Mouse (Mus musculus): ENCODE results near the gene Prpf6.

The Prpf6 gene

DNA sequence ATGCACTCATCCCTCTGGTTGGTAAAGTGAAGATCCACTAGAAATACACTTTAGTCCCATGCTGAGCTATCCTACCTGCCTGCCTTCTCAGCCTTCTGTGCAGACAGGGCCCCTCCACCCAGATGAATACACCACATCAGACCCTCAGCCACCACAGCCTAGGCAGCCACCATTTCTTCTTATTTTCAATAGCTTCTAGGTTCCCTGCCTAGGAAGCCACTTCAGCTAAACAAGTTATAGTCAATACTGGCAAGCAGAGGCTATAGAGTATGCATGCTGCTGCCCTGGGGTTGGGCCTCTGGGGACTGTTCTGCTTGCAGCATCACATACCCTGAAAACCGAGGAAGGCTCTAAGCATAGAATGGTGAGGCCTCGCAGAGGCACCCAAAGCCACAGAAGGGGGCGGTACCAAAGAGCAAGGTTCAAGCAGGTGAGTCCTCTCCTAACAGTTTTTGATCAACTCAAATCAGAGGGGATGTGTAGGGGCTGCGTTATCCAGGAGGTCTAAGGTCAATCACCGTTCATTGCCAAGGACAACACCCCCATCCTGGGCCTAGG is at the start of gene Prpf6:
Gene Prpf6 (plus strand): TSS at position 341 of the 558 bp plus-strand sequence.
- DNase-seq (ENCODE audit: extremely low read depth, insufficient read length, low spot score): no peak

DNA sequence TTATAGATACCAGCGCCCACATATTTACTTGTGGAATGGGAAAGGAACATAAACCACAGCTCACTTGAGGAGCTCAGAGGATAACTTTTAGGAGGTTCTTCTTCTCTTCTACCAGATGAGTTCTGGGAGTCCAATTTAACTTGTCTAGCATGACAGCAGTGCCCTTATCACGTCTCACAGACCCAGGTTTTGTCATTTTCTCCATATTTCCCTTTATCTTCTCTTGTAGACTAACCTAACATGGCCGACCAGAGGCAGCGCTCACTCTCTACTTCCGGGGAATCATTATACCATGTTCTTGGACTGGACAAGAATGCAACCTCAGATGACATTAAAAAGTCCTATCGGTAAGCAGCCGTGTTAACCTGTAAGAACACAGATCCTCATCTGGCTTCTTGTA is 45.5 kb upstream of the Prpf6 start:
- no peak for DNase-seq (ENCODE audit: extremely low read depth, insufficient read length, low spot score)

DNA sequence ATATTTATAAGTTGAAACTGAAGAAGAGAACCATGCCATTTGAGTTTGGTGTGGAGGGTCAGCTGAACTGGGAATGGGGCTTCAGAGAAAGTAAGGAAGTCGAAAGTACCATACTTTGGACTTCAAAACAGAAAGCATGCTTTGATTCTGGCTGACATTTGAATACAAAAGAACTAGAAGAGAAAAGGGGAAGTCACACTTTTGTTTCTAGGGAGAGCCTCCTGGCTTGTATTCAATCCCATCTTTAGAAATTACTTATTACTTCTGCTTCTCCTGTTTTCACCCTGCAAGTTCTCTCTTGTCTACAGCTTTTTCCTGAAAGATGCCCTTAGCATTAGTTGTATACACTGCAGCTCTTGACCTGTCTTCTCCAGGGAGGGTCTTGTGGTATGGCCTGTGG is 43.4 kb upstream of the Prpf6 start:
- DNase-seq (ENCODE audit: extremely low read depth, insufficient read length, low spot score): no peak

DNA sequence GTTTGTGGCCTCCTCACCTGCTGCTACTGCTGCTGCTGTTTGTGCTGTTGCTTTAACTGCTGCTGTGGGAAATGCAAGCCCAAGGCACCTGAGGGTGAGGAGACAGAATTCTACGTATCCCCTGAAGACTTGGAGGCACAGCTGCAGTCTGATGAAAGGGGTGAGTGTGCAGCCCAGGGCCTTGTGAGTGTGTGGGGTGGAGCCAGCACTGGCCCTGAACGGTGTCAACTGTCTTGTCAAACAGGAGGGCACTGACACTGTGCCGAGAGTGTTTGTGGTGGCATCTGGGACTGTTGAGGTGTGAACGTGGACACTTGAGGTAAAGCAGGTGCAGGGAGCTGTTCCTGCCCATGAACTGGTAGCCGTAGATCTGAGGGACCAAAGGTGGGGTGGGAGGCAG is 43.0 kb upstream of the Prpf6 start:
- DNase-seq (ENCODE audit: extremely low read depth, insufficient read length, low spot score): no peak

DNA sequence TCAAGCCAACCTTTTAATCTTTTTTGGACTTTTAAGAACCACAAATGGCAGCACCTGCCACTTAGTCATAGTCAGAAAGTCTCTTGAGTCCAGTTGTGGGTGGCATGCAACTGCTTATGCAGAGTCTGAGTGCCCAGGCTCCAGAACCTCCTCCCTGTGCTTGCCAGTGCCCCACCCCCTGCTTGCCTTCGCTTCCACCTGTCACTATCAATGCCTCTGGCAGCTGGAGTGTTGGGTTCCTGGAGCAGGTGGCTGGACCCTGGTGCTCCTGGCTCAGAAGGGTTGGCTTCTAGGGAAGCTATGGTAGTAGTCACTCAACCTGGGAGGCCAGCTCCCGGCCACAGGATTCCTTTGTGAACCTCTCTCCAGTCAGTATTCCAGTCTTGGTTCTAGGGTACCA is 41.4 kb upstream of the Prpf6 start:
- DNase-seq (ENCODE audit: extremely low read depth, insufficient read length, low spot score): no peak

DNA sequence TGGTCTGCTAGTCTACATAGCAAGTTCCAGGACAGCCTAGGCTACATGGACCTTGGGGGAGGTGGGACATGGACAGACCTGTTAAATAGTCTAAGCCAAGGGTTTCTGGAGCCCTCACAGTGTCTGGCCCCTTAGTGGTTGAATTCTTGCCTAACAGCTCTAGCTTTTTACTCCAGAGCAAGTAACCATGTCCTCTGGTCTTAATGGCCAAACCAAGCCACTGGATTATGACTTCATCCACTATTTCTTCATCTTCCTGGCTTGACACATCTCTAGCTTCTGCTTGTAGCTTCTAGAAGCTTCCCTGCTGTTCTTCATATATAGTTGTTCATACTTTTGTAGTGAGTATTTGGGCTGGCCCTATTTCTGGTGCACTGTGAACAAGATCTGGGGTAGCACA is 37.9 kb upstream of the Prpf6 start:
- no peak for DNase-seq (ENCODE audit: extremely low read depth, insufficient read length, low spot score)

DNA sequence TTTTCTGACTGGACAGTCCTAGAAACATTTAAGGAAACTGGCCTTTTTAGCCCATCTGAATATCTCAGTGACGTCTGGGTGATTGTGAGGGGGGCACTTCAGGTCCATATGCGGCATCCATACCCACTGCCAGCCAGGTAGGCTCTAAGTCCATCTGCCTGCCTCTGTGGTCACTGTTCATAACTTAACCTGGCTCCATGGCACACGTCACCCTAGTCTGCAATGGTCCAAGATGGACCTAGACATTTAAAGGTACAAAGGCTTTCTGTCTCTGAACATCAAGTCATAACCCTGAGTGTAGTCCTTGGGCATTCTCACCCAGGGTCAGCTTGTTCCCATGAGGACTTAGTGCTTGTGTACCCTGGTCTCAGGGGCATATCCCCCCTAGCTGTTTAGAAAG is 24.3 kb upstream of the Prpf6 start:
- DNase-seq (ENCODE audit: extremely low read depth, insufficient read length, low spot score): no peak

DNA sequence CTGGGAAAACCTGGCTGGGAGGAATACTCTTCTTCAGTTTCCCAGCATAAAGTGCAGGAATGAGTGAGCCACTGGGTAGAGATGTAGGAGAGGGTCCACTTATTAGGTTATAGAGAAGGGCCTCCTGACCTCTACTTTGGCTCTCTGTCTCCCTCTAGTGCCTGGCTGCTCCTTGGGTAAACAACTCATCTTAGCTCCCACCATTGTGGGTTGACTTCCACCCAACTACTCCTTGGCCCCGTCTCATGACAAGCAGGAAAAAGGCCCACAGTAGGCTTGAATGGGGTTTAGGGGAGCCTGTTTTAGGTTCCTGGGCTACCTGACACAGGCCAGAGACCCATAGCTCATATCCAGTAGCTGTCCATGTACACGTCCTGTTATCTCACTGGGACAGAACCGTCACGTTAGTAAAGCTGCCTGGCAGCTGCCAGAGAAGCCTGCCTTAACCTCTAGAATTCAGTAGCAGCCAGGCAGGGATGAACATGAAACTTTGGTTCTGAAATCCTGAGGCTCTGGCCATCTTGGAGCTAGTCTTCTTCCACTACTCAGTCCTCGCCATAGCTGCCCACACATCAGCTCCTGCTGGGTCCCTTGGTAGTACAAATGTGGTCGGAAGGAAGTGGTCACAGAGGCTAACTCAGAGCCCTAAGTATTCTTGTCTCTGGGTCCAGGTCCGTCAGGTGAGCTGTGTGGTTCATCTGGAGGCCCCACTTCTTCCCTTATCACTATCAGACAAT is 23.2 kb upstream of the Prpf6 start:
- no peak for DNase-seq (ENCODE audit: extremely low read depth, insufficient read length, low spot score)

DNA sequence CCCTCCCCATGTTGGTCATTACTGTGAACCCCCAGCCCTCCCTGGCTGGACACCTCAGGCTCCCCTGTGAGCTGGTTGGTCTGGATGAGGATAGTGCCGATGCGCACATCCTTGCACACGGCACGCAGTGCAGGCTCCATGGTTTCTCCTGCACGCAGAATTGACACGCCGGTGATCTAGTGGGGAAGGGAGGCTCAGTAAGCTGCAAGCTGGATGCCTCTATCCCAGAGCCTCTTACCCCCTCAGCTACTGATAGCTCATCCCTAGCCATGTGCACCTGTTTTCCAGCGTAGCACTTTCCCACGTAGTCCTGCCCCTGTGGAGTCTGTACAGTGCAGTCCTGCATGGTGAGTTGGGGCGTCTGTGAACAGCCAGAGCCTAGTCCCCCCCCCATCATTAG is 21.8 kb upstream of the Prpf6 start:
- DNase-seq (ENCODE audit: extremely low read depth, insufficient read length, low spot score): no peak

DNA sequence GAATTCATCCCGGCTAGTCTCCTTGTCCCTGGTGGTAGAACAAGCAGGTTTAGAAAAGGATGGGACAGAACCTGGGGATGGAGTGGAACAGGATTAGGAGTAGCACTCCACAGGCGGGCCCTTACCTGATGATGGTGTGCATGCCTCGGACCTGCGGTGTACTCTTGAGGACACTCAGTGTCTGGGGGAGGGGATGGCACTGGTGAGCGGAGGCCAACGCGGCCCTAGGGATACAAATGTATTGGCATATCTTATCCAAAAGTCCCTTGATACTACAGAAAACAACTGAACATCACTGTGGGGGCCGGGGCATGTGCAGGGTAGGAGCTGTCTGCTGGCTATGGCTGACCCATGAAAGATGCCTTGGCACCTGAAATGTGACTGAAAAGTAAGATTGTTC is 21.3 kb upstream of the Prpf6 start:
- DNase-seq (ENCODE audit: extremely low read depth, insufficient read length, low spot score): no peak

DNA sequence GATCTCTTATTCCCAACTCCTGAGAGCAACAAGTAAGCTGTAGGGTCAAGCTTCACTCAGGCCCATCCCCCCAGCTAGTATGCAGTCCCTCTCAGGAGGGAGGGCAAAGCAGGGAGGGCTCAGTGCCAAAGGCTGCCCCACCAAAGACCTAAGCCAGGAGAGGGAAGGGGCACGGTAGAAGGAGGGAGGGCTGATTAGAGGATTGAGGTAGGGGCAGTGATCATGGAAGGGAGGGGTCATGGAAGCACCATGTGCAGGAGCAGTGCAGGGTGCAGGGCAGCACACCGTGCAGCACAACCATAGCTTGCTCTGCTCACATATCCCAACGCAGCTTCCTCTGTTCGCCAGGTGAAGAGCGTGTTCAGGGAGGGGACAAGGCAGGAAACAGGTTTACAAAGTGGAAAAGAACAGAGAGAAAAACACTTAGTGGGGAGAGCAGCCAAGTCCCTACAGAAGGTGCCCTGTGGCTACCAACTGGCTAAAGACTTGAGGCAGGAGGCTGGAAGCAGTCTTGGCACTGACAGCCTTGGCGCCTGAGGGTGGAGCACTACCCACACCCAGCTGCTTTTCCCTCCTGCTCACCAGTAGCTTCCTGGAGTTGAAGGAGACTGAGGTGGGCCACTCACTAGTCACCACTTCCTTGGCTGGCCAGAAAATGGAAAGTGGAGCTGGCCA is 20.6 kb upstream of the Prpf6 start:
- DNase-seq (ENCODE audit: extremely low read depth, insufficient read length, low spot score): no peak

DNA sequence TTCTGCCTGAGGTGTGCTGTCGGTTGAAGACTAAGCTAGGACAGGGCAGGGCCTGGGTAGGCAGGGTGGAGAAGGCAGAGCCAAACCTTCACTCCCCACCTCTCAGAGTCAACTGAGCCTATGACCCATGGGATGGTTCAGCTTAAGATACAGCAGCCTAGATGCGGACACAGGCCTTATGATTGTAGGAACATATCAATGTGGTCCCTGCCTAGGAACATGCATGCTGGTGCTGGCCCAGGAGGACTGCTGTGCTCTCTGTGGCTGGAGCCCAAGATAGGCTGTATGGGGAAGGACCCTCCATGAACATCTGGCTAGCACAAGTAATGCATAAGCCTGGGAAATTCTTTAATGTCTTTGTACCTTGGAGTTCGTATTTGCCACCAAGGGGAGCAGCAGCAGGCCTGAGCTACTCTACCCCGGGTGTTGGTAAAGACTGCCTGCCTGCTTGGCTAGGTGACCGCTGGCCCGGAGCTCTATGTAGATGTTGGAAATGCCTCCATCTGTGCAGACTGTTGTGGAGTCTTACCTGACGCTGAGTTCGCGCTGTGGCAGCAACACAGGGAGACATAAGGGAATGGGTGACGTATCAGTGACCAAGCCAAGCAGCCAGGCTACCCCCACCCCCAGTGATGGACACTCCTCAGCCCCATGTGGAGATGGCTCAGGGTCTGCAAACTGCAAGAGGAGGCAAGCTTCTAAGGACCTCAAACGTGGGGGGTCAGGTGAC is 19.6 kb upstream of the Prpf6 start:
- DNase-seq (ENCODE audit: extremely low read depth, insufficient read length, low spot score): no peak

DNA sequence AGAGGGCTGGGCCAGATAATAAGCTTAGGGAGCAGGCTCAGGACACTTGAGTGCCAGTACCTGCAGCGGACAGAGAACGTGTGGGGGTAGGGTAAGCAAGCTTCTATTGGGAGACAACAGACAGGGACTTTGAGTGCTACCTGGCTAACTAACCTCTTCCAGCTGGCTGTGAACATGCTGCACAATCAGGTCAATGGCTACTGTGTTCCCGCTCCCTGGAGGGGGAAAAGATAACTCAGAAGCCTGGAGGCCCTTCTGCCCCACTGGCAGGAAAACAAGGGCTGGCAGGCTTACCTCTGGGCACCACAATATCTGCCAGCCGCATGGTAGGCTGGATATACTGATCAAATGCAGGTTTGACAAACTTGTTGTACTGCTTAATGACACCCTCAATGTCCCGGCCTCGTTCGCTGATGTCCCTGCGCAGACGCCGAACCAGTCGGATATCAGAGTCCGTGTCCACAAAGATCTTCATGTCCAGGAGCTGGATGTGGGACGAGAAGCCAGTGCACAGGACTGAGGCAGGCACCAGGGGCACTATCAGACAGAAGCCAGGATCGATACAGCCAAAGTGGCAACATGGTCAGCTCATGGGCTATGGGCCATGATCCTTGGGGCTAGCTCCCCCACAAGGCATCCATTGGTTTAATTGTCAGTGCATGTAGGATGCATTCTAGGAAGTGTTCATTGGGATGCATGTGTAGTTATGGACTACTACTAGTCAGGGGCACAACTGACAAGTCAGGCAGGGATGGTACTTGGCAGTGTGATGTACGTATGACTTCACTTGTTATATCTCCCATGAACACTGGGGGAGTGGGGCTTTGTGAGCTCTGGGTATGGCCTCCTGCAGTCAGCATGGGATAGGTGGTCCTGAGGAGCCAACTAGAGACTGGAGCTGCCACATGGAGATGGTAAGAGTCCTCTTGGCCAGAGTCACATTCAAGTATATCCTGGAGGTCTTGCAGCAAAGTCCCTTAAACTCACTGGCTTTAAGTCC is 18.4 kb upstream of the Prpf6 start:
- DNase-seq (ENCODE audit: extremely low read depth, insufficient read length, low spot score): no peak

DNA sequence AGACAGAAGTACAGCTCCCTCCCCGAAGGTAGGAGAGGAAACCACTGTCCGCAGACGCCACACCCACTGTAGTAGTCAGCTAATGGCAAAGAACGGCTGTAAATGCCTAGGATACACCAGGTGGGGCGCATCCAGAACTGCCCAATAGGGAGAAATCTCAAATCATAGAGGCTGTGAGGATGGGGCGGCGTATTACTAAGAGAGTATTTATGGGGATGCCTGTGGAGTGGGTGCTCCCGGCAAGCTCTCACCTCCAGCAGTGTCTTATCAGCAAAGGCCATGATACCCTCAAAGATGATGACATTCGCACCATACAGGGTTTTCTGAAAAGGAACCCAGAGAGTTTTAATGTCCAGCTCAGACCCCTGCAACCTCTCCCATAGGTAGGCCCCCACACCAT is 17.7 kb upstream of the Prpf6 start:
- no peak for DNase-seq (ENCODE audit: extremely low read depth, insufficient read length, low spot score)

DNA sequence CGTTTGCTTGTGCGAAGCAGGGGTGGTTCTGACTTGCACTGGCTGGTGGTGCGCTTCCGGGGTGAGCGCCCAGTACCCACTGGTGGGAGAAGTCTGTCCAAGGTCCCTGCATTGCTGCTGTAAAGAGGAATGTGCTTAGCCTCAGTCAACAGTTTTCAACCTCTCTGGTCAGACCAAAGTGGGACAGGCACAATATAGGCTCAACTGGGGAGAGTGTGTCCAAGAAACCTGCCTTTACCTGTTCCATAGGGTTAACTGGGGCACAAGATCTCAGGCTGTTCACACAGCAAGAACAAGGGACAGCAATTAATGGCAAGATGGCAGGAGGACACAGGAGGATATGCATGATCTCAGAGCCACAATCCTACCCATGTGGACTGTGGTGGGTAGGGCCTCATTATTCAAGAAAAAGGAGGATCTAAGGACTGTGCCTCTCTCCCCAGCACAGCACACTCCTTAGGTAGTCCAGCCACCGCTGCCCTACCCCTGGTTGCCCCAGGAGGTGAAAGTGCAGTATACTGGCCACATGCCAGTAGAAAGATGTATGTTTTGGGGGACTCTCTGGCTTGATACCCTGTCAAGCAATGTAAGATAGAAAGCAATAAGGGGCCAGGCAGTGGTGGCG is 16.6 kb upstream of the Prpf6 start:
- no peak for DNase-seq (ENCODE audit: extremely low read depth, insufficient read length, low spot score)

DNA sequence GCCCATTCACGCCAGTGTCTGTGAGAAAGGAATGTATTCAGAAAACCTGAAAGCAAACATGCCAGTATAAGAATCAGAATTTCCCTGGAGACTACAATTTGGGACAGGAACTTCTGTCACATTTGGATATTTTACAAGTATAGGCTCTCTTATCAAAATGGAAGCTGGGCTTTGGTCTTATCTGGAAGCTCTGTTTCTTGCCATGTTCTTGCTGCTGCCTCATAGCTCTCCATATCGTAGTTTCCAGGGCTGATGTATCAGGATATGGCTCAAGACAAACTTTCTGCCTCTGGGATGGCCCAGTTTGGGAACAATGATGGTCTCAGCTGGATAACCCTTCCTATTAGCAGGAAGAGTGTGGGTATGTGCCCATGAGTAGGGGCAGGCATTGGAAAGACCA is 15.1 kb upstream of the Prpf6 start:
- no peak for DNase-seq (ENCODE audit: extremely low read depth, insufficient read length, low spot score)

DNA sequence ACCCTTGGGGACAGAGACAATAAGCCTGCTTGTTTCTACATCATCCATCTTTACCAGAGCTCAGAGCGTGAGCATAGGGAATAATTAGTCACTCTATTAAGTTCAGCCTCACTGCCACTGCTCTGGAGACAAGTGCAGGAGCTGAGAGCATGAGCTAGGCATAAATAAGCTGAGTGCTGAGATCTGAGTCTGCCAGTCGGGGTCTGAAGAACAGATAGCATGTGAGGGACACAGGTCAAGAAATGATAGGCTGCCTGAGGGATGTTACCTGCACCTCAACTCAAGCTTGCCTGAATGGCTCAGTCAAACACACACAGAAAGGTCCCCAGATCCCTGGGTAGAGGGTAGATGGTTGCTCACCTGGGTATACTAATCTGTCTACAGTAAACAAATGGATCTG is 14.5 kb upstream of the Prpf6 start:
- DNase-seq (ENCODE audit: extremely low read depth, insufficient read length, low spot score): no peak

DNA sequence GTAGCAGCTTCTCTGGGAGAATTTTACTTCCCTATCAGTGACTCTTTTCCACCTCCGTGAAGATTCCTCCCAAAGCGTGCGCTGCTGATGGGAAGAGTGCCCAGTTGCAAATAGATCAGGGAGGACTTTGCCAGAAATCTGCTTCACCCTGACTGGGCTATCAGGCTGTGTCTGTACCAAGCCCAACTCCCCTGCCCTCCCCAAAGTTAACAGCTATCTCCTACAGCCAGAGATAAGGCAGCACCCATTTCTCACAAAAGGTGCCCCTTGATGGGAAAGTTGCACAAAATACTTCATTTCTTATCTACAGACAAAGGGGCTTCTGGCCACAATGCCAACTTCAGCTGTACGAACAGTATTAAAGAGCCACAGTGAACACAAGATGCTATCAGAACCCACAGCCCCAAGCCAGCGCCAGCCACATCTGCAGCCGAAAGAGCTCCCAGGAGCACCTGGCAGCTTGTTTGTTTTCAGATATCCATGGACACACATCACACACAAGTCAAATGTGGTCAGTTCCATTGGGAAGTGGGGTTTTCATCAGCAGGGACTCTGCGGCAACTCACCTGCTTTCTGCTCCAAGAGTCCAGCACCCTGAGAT is 13.6 kb upstream of the Prpf6 start:
- DNase-seq (ENCODE audit: extremely low read depth, insufficient read length, low spot score): no peak

DNA sequence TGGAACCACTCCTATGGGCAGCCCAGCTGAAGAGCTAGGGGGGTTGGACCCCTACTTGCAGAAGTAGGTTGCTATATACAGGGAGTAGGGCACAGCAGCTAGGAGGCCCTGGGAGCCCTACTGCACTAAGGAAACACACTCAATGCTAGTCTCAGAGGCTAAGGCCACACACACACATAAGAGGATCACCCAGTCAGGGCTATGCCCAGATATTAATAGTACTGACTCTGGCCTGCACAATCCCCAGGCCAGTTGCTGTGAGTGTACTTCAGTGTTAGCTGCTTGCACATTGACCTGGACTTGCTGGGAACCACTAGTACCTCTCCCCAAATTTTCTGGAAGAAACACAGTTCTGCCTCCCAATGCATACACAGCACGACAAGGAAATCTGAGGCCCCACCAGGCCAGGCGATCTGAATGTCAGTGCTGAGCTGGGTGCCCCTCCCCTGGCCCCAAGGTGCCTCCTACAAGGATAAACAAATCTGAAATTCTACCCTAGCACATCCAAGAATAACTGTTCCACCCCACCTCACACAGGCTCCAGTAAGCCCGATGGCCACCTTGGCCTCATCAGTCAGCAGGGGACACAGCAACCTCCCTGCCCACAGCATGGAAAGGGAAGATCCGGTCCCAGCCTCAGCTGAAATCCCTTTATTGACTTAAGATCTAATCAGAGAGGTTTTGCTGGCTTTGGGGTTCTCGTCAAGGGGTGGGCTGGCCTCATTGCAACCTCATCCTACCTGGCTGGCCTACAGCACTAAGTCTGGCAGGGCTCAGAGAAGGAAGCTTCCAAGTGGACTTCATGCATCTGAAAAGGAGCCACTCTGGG is 12.7 kb upstream of the Prpf6 start:
- DNase-seq (ENCODE audit: extremely low read depth, insufficient read length, low spot score): no peak

Data from 3134 (cell line).